Mouse (Mus musculus): ENCODE data around the gene Spp2.

DNA sequence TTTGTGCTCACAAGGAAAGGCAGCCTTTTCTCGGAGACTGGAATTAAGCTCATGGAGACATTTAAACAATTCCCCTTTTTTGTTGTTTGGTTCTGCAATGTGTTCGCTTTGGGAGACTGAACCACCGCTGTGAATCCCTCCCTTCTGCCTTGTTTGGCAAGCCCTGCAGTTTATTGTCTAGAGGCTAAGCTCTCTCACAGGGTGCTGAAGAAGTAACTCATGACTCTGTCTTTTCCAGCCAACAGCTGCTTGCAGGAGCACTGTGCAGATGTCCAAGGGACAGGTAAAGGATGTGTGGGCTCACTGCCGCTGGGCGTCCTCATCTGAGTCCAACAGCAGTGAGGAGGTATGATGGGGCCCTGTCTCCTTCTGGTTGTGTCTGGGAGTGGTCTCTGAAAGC, 5.3 kb downstream of the Spp2 start:
- no peak for TF ChIP-seq POLR2A (IDR thresholded peaks at IDR 0.05; ENCODE audit: borderline replicate concordance, extremely low read depth, low read depth, low read length)
- TF ChIP-seq CTCF (IDR thresholded peaks at IDR 0.05; ENCODE audit: insufficient read depth, low read length) = no peak
